Mouse (Mus musculus): ENCODE data around the gene Pofut2. TPM values are rescaled to one million over a fixed set of nuclear protein-coding genes. Genes with fewer than 3 reads are reported as not detected.

Gene Pofut2
- polyA plus RNA-seq, 1 experiment, result 44.9 TPM

GRCm38 (mm10) chr10:77299194-77299593 lies 40.2 kb downstream of the Pofut2 start:
- no peak for DNase-seq
- no peak overlapping the region for H3K4me3 ChIP-seq (replicated peaks; ENCODE audit: insufficient read depth, low read depth, low read length)
- TF ChIP-seq POLR2A (IDR thresholded peaks at IDR 0.05; ENCODE audit: borderline replicate concordance, insufficient read depth, low read length) (no peak), CTCF (IDR thresholded peaks at IDR 0.05; ENCODE audit: borderline replicate concordance, insufficient read depth, low read depth, low read length) (no peak)
- H3K27ac ChIP-seq (ENCODE audit: insufficient read depth, low read length), result no peak overlapping the region
- H3K4me1 ChIP-seq (ENCODE audit: control insufficient read depth, insufficient read depth, low read length), result peaks cover 26% of the 10 kb centered on the region
- no peaks in the 10 kb centered on the region for H3K27me3 ChIP-seq (ENCODE audit: control insufficient read depth, insufficient read depth, low read length)
- WGBS, result 89% methylated on average over 2 of the region's 2 CpGs

- WGBS, result 56% methylated on average over 8 of the region's 8 CpGs
- Histone ChIP-seq H3K27ac (ENCODE audit: insufficient read depth, low read length) (no peak overlapping the region), H3K27me3 (ENCODE audit: control insufficient read depth, insufficient read depth, low read length) (no peaks in the 10 kb centered on the region), H3K4me3 (replicated peaks; ENCODE audit: insufficient read depth, low read depth, low read length) (no peak overlapping the region), H3K4me1 (ENCODE audit: control insufficient read depth, insufficient read depth, low read length) (peaks cover 15% of the 10 kb centered on the region)
- TF ChIP-seq CTCF (IDR thresholded peaks at IDR 0.05; ENCODE audit: borderline replicate concordance, insufficient read depth, low read depth, low read length) (no peak), POLR2A (IDR thresholded peaks at IDR 0.05; ENCODE audit: borderline replicate concordance, insufficient read depth, low read length) (no peak)
- no peak for DNase-seq
Observed at GRCm38 (mm10) chr10:77300237-77300933, 41.4 kb downstream of the Pofut2 start.

- no peaks in the 10 kb centered on the region for H3K27me3 ChIP-seq (ENCODE audit: control insufficient read depth, insufficient read depth, low read length)
- H3K4me1 ChIP-seq (ENCODE audit: control insufficient read depth, insufficient read depth, low read length), result peaks cover 10% of the 10 kb centered on the region
- WGBS, result 75% methylated on average over 4 of the region's 4 CpGs
- no peak for DNase-seq
- TF ChIP-seq CTCF (IDR thresholded peaks at IDR 0.05; ENCODE audit: borderline replicate concordance, insufficient read depth, low read depth, low read length), result no peak
- no peak for TF ChIP-seq POLR2A (IDR thresholded peaks at IDR 0.05; ENCODE audit: borderline replicate concordance, insufficient read depth, low read length)
- no peak overlapping the region for H3K4me3 ChIP-seq (replicated peaks; ENCODE audit: insufficient read depth, low read depth, low read length)
- no peak overlapping the region for H3K27ac ChIP-seq (ENCODE audit: insufficient read depth, low read length)
Observed at GRCm38 (mm10) chr10:77300934-77301297, 41.9 kb downstream of the Pofut2 start.

GRCm38 (mm10) chr10:77304362-77304761 lies 45.3 kb downstream of the Pofut2 start:
- no peak overlapping the region for H3K27ac ChIP-seq (ENCODE audit: insufficient read depth, low read length)
- TF ChIP-seq CTCF (IDR thresholded peaks at IDR 0.05; ENCODE audit: borderline replicate concordance, insufficient read depth, low read depth, low read length) (no peak), POLR2A (IDR thresholded peaks at IDR 0.05; ENCODE audit: borderline replicate concordance, insufficient read depth, low read length) (no peak)

DNA sequence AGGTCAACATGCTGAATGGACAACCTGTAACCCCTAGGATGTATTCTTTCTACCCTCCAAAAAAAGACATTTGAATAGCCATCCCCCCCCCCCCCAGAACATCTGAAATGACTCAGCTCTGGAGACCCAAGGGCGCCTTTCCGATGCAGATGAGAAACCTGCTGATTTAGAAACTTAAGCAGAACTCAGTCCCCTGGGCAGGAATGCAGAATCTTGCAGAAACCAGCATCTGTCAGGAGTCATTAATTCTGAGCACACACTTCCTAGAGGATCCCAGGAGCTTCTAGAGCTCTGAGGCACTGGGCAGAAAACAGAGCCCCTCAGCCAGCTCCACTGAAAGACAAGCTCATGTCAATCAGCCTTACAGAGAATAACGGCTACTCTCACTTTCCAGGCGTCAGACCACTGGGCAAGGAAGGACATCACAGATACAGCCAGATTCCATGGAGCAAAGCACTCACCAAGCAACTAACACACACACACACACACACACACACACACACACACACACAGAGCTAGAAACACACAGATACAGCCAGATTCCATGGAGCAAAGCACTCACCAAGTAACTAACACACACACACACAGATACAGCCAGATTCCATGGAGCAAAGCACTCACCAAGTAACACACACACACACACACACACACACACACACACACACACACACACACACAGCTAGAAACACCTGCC lies 46.0 kb downstream of the Pofut2 start:
- Histone ChIP-seq H3K4me3 (replicated peaks; ENCODE audit: insufficient read depth, low read depth, low read length) (no peak overlapping the region), H3K27ac (ENCODE audit: insufficient read depth, low read length) (no peak overlapping the region), H3K4me1 (ENCODE audit: control insufficient read depth, insufficient read depth, low read length) (0 out of 2 replicates have a peak, but pooled peaks cover 3% of the 10 kb centered on the region), H3K27me3 (ENCODE audit: control insufficient read depth, insufficient read depth, low read length) (no peaks in the 10 kb centered on the region)
- no peak for TF ChIP-seq CTCF (IDR thresholded peaks at IDR 0.05; ENCODE audit: borderline replicate concordance, insufficient read depth, low read depth, low read length)
- no peak for TF ChIP-seq POLR2A (IDR thresholded peaks at IDR 0.05; ENCODE audit: borderline replicate concordance, insufficient read depth, low read length)
- WGBS, result 33% methylated on average over 4 of the region's 4 CpGs
- DNase-seq, result no peak

More at GRCm38 (mm10) chr10:77304362-77304761, 45.3 kb downstream of the Pofut2 start:
- 59% methylated on average over 3 of the region's 3 CpGs for WGBS
- Histone ChIP-seq H3K4me1 (ENCODE audit: control insufficient read depth, insufficient read depth, low read length) (peaks cover 3% of the 10 kb centered on the region; the same call in 1 of the 2 replicates), H3K4me3 (replicated peaks; ENCODE audit: insufficient read depth, low read depth, low read length) (no peak overlapping the region), H3K27me3 (ENCODE audit: control insufficient read depth, insufficient read depth, low read length) (no peaks in the 10 kb centered on the region)
- DNase-seq, result no peak

GRCm38 (mm10) chr10:77305766-77306165 lies 46.7 kb downstream of the Pofut2 start:
- DNase-seq, result no peak
- no peak overlapping the region for H3K27ac ChIP-seq (ENCODE audit: insufficient read depth, low read length)
- H3K4me1 ChIP-seq (ENCODE audit: control insufficient read depth, insufficient read depth, low read length), result no peaks in the 10 kb centered on the region
- no peak for TF ChIP-seq CTCF (IDR thresholded peaks at IDR 0.05; ENCODE audit: borderline replicate concordance, insufficient read depth, low read depth, low read length)
- no peak for TF ChIP-seq POLR2A (IDR thresholded peaks at IDR 0.05; ENCODE audit: borderline replicate concordance, insufficient read depth, low read length)
- no peaks in the 10 kb centered on the region for H3K27me3 ChIP-seq (ENCODE audit: control insufficient read depth, insufficient read depth, low read length)
- WGBS, result 79% methylated on average over 8 of the region's 8 CpGs
- H3K4me3 ChIP-seq (replicated peaks; ENCODE audit: insufficient read depth, low read depth, low read length), result no peak overlapping the region

DNA sequence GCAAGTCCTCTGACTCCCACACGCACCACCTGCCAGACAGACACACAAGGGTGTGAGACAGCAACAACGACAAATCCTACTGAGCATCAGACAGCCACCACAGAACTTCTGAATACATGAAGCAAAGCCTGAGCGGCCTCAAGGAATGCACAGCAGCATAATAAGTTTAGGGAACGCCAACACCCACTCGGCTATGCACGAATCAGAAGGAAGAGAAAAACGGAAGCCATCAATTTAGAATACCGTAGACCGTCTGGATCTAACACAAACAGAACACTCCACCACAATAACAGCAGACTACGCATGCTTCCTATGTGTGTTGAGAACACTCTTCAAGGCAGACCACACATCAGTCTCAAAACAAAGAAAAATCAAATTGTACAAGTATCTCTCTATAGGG lies 50.0 kb downstream of the Pofut2 start:
- no peaks in the 10 kb centered on the region for H3K4me1 ChIP-seq (ENCODE audit: control insufficient read depth, insufficient read depth, low read length)
- no peak overlapping the region for H3K4me3 ChIP-seq (replicated peaks; ENCODE audit: insufficient read depth, low read depth, low read length)
- no peaks in the 10 kb centered on the region for H3K27me3 ChIP-seq (ENCODE audit: control insufficient read depth, insufficient read depth, low read length)
- no peak for DNase-seq
- 76% methylated on average over 10 of the region's 10 CpGs for WGBS
- no peak overlapping the region for H3K27ac ChIP-seq (ENCODE audit: insufficient read depth, low read length)
- no peak for TF ChIP-seq POLR2A (IDR thresholded peaks at IDR 0.05; ENCODE audit: borderline replicate concordance, insufficient read depth, low read length)
- no peak for TF ChIP-seq CTCF (IDR thresholded peaks at IDR 0.05; ENCODE audit: borderline replicate concordance, insufficient read depth, low read depth, low read length)

All from cerebellum, adult 2 months (tissue).